Mouse (Mus musculus): ENCODE results near the gene Olfr1349. TPM values are rescaled to one million over a fixed set of nuclear protein-coding genes. Genes with fewer than 3 reads are reported as not detected.
"Not testable (repeated sequence)": the region's sequence is repeated elsewhere in the genome, so short reads cannot be mapped to it uniquely, and the experiment has no call there.

Gene Olfr1349
- total RNA-seq (2021) = not detected

- intact Hi-C loops (cut with DNase I) = no loop called here
- DNase-seq (ENCODE audit: low spot score) = no peak
These were observed at the start of gene Olfr1349 for GRCm38 (mm10) chr7:6522850-6523249. Olfr1349 (minus strand) TSS chr7:6522950.

- intact Hi-C loops (cut with DNase I) = no loop called here
These were observed 41.8 kb upstream of the Olfr1349 start, which contains the start of gene Olfr1350 for GRCm38 (mm10) chr7:6564541-6564940. Olfr1350 (plus strand) TSS chr7:6564841.

GRCm38 (mm10) chr7:6526141-6526540 lies 3.4 kb upstream of the Olfr1349 start:
- DNase-seq (ENCODE audit: low spot score) = no peak
- intact Hi-C loops (cut with DNase I) = no loop called here

More at GRCm38 (mm10) chr7:6564541-6564940, 41.8 kb upstream of the Olfr1349 start, which contains the start of gene Olfr1350:
- DNase-seq (ENCODE audit: low spot score) = no peak

GRCm38 (mm10) chr7:6525001-6525400 lies 2.3 kb upstream of the Olfr1349 start:
- intact Hi-C loops (cut with DNase I) = no loop called here
- no peak for DNase-seq (ENCODE audit: low spot score)

GRCm38 (mm10) chr7:6521666-6522065 lies 1.1 kb downstream of the Olfr1349 start:
- intact Hi-C loops (cut with DNase I) = no loop called here
- no peak for DNase-seq (ENCODE audit: low spot score)

- intact Hi-C loops (cut with DNase I) = no loop called here
- DNase-seq (ENCODE audit: low spot score) = no peak
These were observed 14.1 kb downstream of the Olfr1349 start, which contains the start of gene Olfr1348 for GRCm38 (mm10) chr7:6508648-6509047. Olfr1348 (minus strand) TSS chr7:6508748.

GRCm38 (mm10) chr7:6499655-6500054 lies 23.1 kb downstream of the Olfr1349 start, which contains the start of gene Olfr1347:
Olfr1347 (minus strand) TSS chr7:6499755.
- DNase-seq (ENCODE audit: low spot score) = no peak
- intact Hi-C loops (cut with DNase I) = no loop called here

- no peak for DNase-seq (ENCODE audit: low spot score)
- intact Hi-C loops (cut with DNase I) = no loop called here
These were observed 35.9 kb downstream of the Olfr1349 start, which contains the start of gene Olfr5 for GRCm38 (mm10) chr7:6486841-6487240. Olfr5 (minus strand) TSS chr7:6486941.

- DNase-seq (ENCODE audit: low spot score); intact Hi-C loops (cut with DNase I): not testable (repeated sequence)
These were observed 45.1 kb downstream of the Olfr1349 start for GRCm38 (mm10) chr7:6477633-6478032.

- intact Hi-C loops (cut with DNase I) = no loop called here
- DNase-seq (ENCODE audit: low spot score) = no peak
These were observed 55.8 kb downstream of the Olfr1349 start, which contains the start of gene Olfr1346 for GRCm38 (mm10) chr7:6466951-6467350. Olfr1346 (plus strand) TSS chr7:6467101.

Other genes with a start within 250 kb of the Olfr1349 start
- gene Zfp667, start 236.4 kb downstream of the Olfr1349 start, total RNA-seq (2021) = 1 to 10 TPM; 2.8 to 3.5 TPM
- gene Zfp583, start 191.7 kb downstream of the Olfr1349 start, total RNA-seq (2021) = 1 to 10 TPM in 1 of 2 experiments, under 1 TPM in 1; 0.88 to 1.9 TPM
- under 1 TPM; 0.48 to 0.52 TPM for gene Gm3854, start 179.2 kb downstream of the Olfr1349 start, total RNA-seq (2021)
- 1 to 10 TPM; 2.7 to 3.3 TPM for gene Zfp78, start 159.7 kb downstream of the Olfr1349 start, total RNA-seq (2021)
- 1 to 10 TPM; 2.5 to 2.6 TPM for gene Zfp28, start 139.7 kb downstream of the Olfr1349 start, total RNA-seq (2021)
- not detected for gene Smim17, start 124.2 kb downstream of the Olfr1349 start, total RNA-seq (2021)
- gene Gm20715, start 112.7 kb downstream of the Olfr1349 start, total RNA-seq (2021) = not detected
- gene Olfr1344, start 84.3 kb downstream of the Olfr1349 start, total RNA-seq (2021) = not detected
- gene Olfr1336, start 66.8 kb downstream of the Olfr1349 start, total RNA-seq (2021) = not detected
- not detected for gene Olfr1346, start 55.8 kb downstream of the Olfr1349 start, total RNA-seq (2021)
- gene Olfr5, start 36.0 kb downstream of the Olfr1349 start, total RNA-seq (2021) = not detected
- not detected for gene Olfr1347, start 23.2 kb downstream of the Olfr1349 start, total RNA-seq (2021)
- gene Olfr1348, start 14.2 kb downstream of the Olfr1349 start, total RNA-seq (2021) = not detected
- not detected for gene Olfr1350, start 41.9 kb upstream of the Olfr1349 start, total RNA-seq (2021)
- gene Zim1, start 173.5 kb upstream of the Olfr1349 start, total RNA-seq (2021) = 1 to 10 TPM; 5.6 to 6.0 TPM
- gene Peg3, start 207.5 kb upstream of the Olfr1349 start, total RNA-seq (2021) = 10 to 100 TPM; 14.9 to 16.3 TPM
- gene Usp29, start 207.6 kb upstream of the Olfr1349 start, total RNA-seq (2021) = under 1 TPM; 0.10 to 0.11 TPM

All from heart, postnatal 25 days (tissue).